Mouse (Mus musculus) left cerebral cortex, adult 18-20 months (tissue): ENCODE results near the gene Mc1r. TPM values are rescaled to one million over a fixed set of nuclear protein-coding genes. Genes with fewer than 3 reads are reported as not detected.

Source experiments
- total RNA-seq, 2 experiments: library from RNA; stranded (reverse); gene quantifications; 2 replicates each; pipeline ENCODE4 v1.2.3; 2021

The Mc1r gene
- total RNA-seq, 2 experiments from 2014 or later, result 0.12 TPM; not detected in 1

Other genes with a start within 250 kb of the Mc1r start
- gene Sult5a1, start 248.8 kb upstream of the Mc1r start, total RNA-seq, result under 1 TPM in 1 of 2 experiments, not detected in 1; 0.51 TPM
- gene Dpep1, start 220.9 kb upstream of the Mc1r start, total RNA-seq, result not detected
- gene Chmp1a, start 194.3 kb upstream of the Mc1r start, total RNA-seq, result 100 to 1,000 TPM in 1 of 2 experiments, 10 to 100 TPM in 1; 88.7 to 103 TPM
- 1 to 10 TPM; 5.9 to 9.8 TPM for gene Spata33, start 194.3 kb upstream of the Mc1r start, total RNA-seq
- gene Cdk10, start 182.3 kb upstream of the Mc1r start, total RNA-seq, result 10 to 100 TPM; 94.7 to 98.6 TPM
- 10 to 100 TPM; 79.4 to 82.0 TPM for gene Spata2l, start 170.9 kb upstream of the Mc1r start, total RNA-seq
- 10 to 100 TPM; 19.9 to 21.5 TPM for gene Zfp276, start 152.9 kb upstream of the Mc1r start, total RNA-seq
- 10 to 100 TPM; 58.6 to 69.5 TPM for gene Vps9d1, start 152.8 kb upstream of the Mc1r start, total RNA-seq
- gene Fanca, start 88.5 kb upstream of the Mc1r start, total RNA-seq, result 1 to 10 TPM; 1.5 to 1.9 TPM
- gene Spire2, start 74.4 kb upstream of the Mc1r start, total RNA-seq, result 10 to 100 TPM; 19.0 to 20.1 TPM
- gene Tcf25, start 33.4 kb upstream of the Mc1r start, total RNA-seq, result 100 to 1,000 TPM; 565 to 596 TPM
- gene Tubb3, start 4.3 kb downstream of the Mc1r start, total RNA-seq, result 100 to 1,000 TPM; 392 to 405 TPM
- 10 to 100 TPM; 52.9 to 56.3 TPM for gene Def8, start 16.4 kb downstream of the Mc1r start, total RNA-seq
- gene Afg3l1, start 70.8 kb downstream of the Mc1r start, total RNA-seq, result 10 to 100 TPM; 26.8 to 32.8 TPM
- gene Dbndd1, start 108.4 kb downstream of the Mc1r start, total RNA-seq, result 10 to 100 TPM; 15.9 to 18.3 TPM
- gene Gas8, start 111.7 kb downstream of the Mc1r start, total RNA-seq, result 10 to 100 TPM; 24.8 to 29.6 TPM
- gene Rhou, start 246.8 kb downstream of the Mc1r start, total RNA-seq, result 10 to 100 TPM; 37.7 to 43.3 TPM